Mouse (Mus musculus) induced T-regulatory cell, adult 2 months (primary cell): ENCODE results near the gene Naa40.

Experiments
- DNase-seq: peaks from one replicate; pipeline ENCODE4 v3.0.0-alpha.2; 2012; ENCODE audit warnings: low read depth

Naa40 gene

GRCm38 (mm10) chr19:7240782-7241690, at the start of gene Naa40:
TSS of gene Naa40 (minus strand) at chr19:7241183.
- DNase-seq, result peak; percentile 97

GRCm38 (mm10) chr19:7289767-7290166, 48.8 kb upstream of the Naa40 start:
- no peak for DNase-seq

GRCm38 (mm10) chr19:7288288-7288687, 47.3 kb upstream of the Naa40 start:
- no peak for DNase-seq

- no peak for DNase-seq
Observed at GRCm38 (mm10) chr19:7286563-7287315, 45.8 kb upstream of the Naa40 start.

- no peak for DNase-seq
Observed at GRCm38 (mm10) chr19:7280557-7281330, 39.8 kb upstream of the Naa40 start.

- DNase-seq, result peak; percentile 56
Observed at GRCm38 (mm10) chr19:7279114-7279513, 38.1 kb upstream of the Naa40 start.

- no peak for DNase-seq
Observed at GRCm38 (mm10) chr19:7278200-7278906, 37.4 kb upstream of the Naa40 start.

GRCm38 (mm10) chr19:7276796-7277195, 35.8 kb upstream of the Naa40 start:
- DNase-seq, result no peak

- DNase-seq, result no peak
Observed at GRCm38 (mm10) chr19:7276053-7276659, 35.2 kb upstream of the Naa40 start.

GRCm38 (mm10) chr19:7275131-7275789, 34.3 kb upstream of the Naa40 start:
- DNase-seq, result no peak

GRCm38 (mm10) chr19:7274326-7274990, 33.5 kb upstream of the Naa40 start:
- peak; percentile 41 for DNase-seq

- DNase-seq, result peak; percentile 64
Observed at GRCm38 (mm10) chr19:7273486-7273885, 32.5 kb upstream of the Naa40 start.

GRCm38 (mm10) chr19:7269290-7270044, 28.5 kb upstream of the Naa40 start:
- DNase-seq, result no peak

GRCm38 (mm10) chr19:7268722-7269090, 27.7 kb upstream of the Naa40 start:
- DNase-seq, result peak; percentile 77

GRCm38 (mm10) chr19:7267781-7268721, 27.1 kb upstream of the Naa40 start:
- peak; percentile 75 for DNase-seq

GRCm38 (mm10) chr19:7267091-7267741, 26.2 kb upstream of the Naa40 start, which contains the start of gene Rcor2:
TSS of gene Rcor2 (plus strand) at chr19:7267325.
- peak; percentile 48 for DNase-seq

- DNase-seq, result no peak
Observed at GRCm38 (mm10) chr19:7266421-7266831, 25.4 kb upstream of the Naa40 start.
